Mouse (Mus musculus): ENCODE results near the gene Abcc3. TPM values are rescaled to one million over a fixed set of nuclear protein-coding genes. Genes with fewer than 3 reads are reported as not detected.

Abcc3 gene
- 3.2 and 3.9 TPM in 2 replicates for polyA plus RNA-seq (2015; fragmentation: Nextera tagmentation; extraction: Ambion mirVana)

- 7% methylated on average over 20 of the region's 20 CpGs for WGBS
- no peak for TF ChIP-seq CTCF (IDR thresholded peaks at IDR 0.05; ENCODE audit: low read depth)
Measured at GRCm38 (mm10) chr11:94392672-94393109, at the start of gene Abcc3. TSS of gene Abcc3 (minus strand) at chr11:94392997.

GRCm38 (mm10) chr11:94441752-94442151, 49.0 kb upstream of the Abcc3 start:
- no peak overlapping the region for H3K4me2 ChIP-seq (replicated peaks; ENCODE audit: low read depth)
- ATAC-seq, result no peak
- H3K4me1 ChIP-seq (replicated peaks; ENCODE audit: control insufficient read depth, insufficient read depth, low read length), result no peaks in the 10 kb centered on the region
- no peak overlapping the region for H3K4me3 ChIP-seq (ENCODE audit: low read depth, low read length)
- no peaks in the 10 kb centered on the region for H3K36me3 ChIP-seq (ENCODE audit: control insufficient read depth, insufficient read depth)
- no peaks in the 10 kb centered on the region for H3K27me3 ChIP-seq (replicated peaks; ENCODE audit: control insufficient read depth, insufficient read depth, low read length)
- no peak overlapping the region for H3K27ac ChIP-seq (ENCODE audit: low read depth, low read length)
- TF ChIP-seq CTCF (IDR thresholded peaks at IDR 0.05; ENCODE audit: low read depth), result no peak
- no peaks in the 10 kb centered on the region for H3K9me3 ChIP-seq (ENCODE audit: control insufficient read depth)
- 77% methylated on average over 9 of the region's 9 CpGs for WGBS
- no peak overlapping the region for H3K9ac ChIP-seq (ENCODE audit: low read depth, low read length)

More at GRCm38 (mm10) chr11:94392672-94393109, at the start of gene Abcc3:
- Histone ChIP-seq H3K4me2 (replicated peaks; ENCODE audit: low read depth) (peak within 1 kb of the TSS; percentile 70), H3K4me1 (replicated peaks; ENCODE audit: control insufficient read depth, insufficient read depth, low read length) (peaks cover 12% of the 10 kb centered on the region), H3K4me3 (ENCODE audit: low read depth, low read length) (peak within 1 kb of the TSS; percentile 33), H3K9ac (ENCODE audit: low read depth, low read length) (no peak within 1 kb of the TSS; the same call in 1 of the 2 replicates), H3K27me3 (replicated peaks; ENCODE audit: control insufficient read depth, insufficient read depth, low read length) (no peaks in the 10 kb centered on the region), H3K36me3 (ENCODE audit: control insufficient read depth, insufficient read depth) (no peaks in the 10 kb centered on the region), H3K27ac (ENCODE audit: low read depth, low read length) (no peak within 1 kb of the TSS), H3K9me3 (ENCODE audit: control insufficient read depth) (no peaks in the 10 kb centered on the region)
- no peak for ATAC-seq

GRCm38 (mm10) chr11:94441122-94441521, 48.3 kb upstream of the Abcc3 start:
- Histone ChIP-seq H3K27ac (ENCODE audit: low read depth, low read length) (no peak overlapping the region), H3K9me3 (ENCODE audit: control insufficient read depth) (no peaks in the 10 kb centered on the region), H3K4me3 (ENCODE audit: low read depth, low read length) (no peak overlapping the region), H3K4me1 (replicated peaks; ENCODE audit: control insufficient read depth, insufficient read depth, low read length) (no peaks in the 10 kb centered on the region), H3K36me3 (ENCODE audit: control insufficient read depth, insufficient read depth) (no peaks in the 10 kb centered on the region), H3K27me3 (replicated peaks; ENCODE audit: control insufficient read depth, insufficient read depth, low read length) (no peaks in the 10 kb centered on the region), H3K4me2 (replicated peaks; ENCODE audit: low read depth) (no peak overlapping the region), H3K9ac (ENCODE audit: low read depth, low read length) (no peak overlapping the region)
- WGBS, result 47% methylated on average over 7 of the region's 7 CpGs
- no peak for TF ChIP-seq CTCF (IDR thresholded peaks at IDR 0.05; ENCODE audit: low read depth)
- no peak for ATAC-seq

GRCm38 (mm10) chr11:94440421-94440820, 47.6 kb upstream of the Abcc3 start:
- H3K27me3 ChIP-seq (replicated peaks; ENCODE audit: control insufficient read depth, insufficient read depth, low read length), result no peaks in the 10 kb centered on the region
- H3K9me3 ChIP-seq (ENCODE audit: control insufficient read depth), result no peaks in the 10 kb centered on the region
- H3K9ac ChIP-seq (ENCODE audit: low read depth, low read length), result no peak overlapping the region
- no peak for TF ChIP-seq CTCF (IDR thresholded peaks at IDR 0.05; ENCODE audit: low read depth)
- no peak overlapping the region for H3K4me3 ChIP-seq (ENCODE audit: low read depth, low read length)
- H3K36me3 ChIP-seq (ENCODE audit: control insufficient read depth, insufficient read depth), result no peaks in the 10 kb centered on the region
- H3K27ac ChIP-seq (ENCODE audit: low read depth, low read length), result no peak overlapping the region
- H3K4me2 ChIP-seq (replicated peaks; ENCODE audit: low read depth), result no peak overlapping the region
- 87% methylated on average over 6 of the region's 6 CpGs for WGBS
- H3K4me1 ChIP-seq (replicated peaks; ENCODE audit: control insufficient read depth, insufficient read depth, low read length), result no peaks in the 10 kb centered on the region
- no peak for ATAC-seq

- ATAC-seq, result no peak
- no peak for TF ChIP-seq CTCF (IDR thresholded peaks at IDR 0.05; ENCODE audit: low read depth)
- Histone ChIP-seq H3K4me3 (ENCODE audit: low read depth, low read length) (no peak overlapping the region), H3K36me3 (ENCODE audit: control insufficient read depth, insufficient read depth) (peaks cover 3% of the 10 kb centered on the region; the same call in 1 of the 2 replicates), H3K4me1 (replicated peaks; ENCODE audit: control insufficient read depth, insufficient read depth, low read length) (no peaks in the 10 kb centered on the region; the same call in 1 of the 2 replicates), H3K27ac (ENCODE audit: low read depth, low read length) (no peak overlapping the region), H3K9ac (ENCODE audit: low read depth, low read length) (no peak overlapping the region), H3K9me3 (ENCODE audit: control insufficient read depth) (no peaks in the 10 kb centered on the region), H3K4me2 (replicated peaks; ENCODE audit: low read depth) (no peak overlapping the region), H3K27me3 (replicated peaks; ENCODE audit: control insufficient read depth, insufficient read depth, low read length) (peaks cover 12% of the 10 kb centered on the region; the same call in 1 of the 2 replicates)
- WGBS, result 30% methylated on average over 9 of the region's 9 CpGs
Measured at GRCm38 (mm10) chr11:94429011-94429651, 36.3 kb upstream of the Abcc3 start.

- no peak overlapping the region for H3K9ac ChIP-seq (ENCODE audit: low read depth, low read length)
- peaks cover 5% of the 10 kb centered on the region; the same call in 1 of the 2 replicates for H3K27me3 ChIP-seq (replicated peaks; ENCODE audit: control insufficient read depth, insufficient read depth, low read length)
- no peak for TF ChIP-seq CTCF (IDR thresholded peaks at IDR 0.05; ENCODE audit: low read depth)
- no peaks in the 10 kb centered on the region for H3K9me3 ChIP-seq (ENCODE audit: control insufficient read depth)
- H3K4me1 ChIP-seq (replicated peaks; ENCODE audit: control insufficient read depth, insufficient read depth, low read length), result no peaks in the 10 kb centered on the region; the same call in 1 of the 2 replicates
- H3K4me3 ChIP-seq (ENCODE audit: low read depth, low read length), result no peak overlapping the region
- H3K27ac ChIP-seq (ENCODE audit: low read depth, low read length), result peak overlapping the region; percentile 23; the same call in 1 of the 2 replicates
- 34% methylated on average over 4 of the region's 4 CpGs for WGBS
- H3K4me2 ChIP-seq (replicated peaks; ENCODE audit: low read depth), result no peak overlapping the region
- no peaks in the 10 kb centered on the region for H3K36me3 ChIP-seq (ENCODE audit: control insufficient read depth, insufficient read depth)
- 0 out of 2 replicates have a peak, but pooled peaks have one; percentile 37 for ATAC-seq
Measured at GRCm38 (mm10) chr11:94428091-94428835, 35.5 kb upstream of the Abcc3 start.

All from intestine, postnatal 0 days (tissue).